Mouse (Mus musculus) midbrain, embryonic 12.5 days (tissue): ENCODE data around the gene Rnf31. TPM values are rescaled to one million over a fixed set of nuclear protein-coding genes. Genes with fewer than 3 reads are reported as not detected.
A peak's percentile ranks its signal among the peaks of the same experiment; 100 is the strongest.

ENCODE experiments used
- ATAC-seq: fragments of 200-750 bp; cut with Nextera tagmentation; 2 replicates; pipeline ENCODE4 v1.8.0; 2017; ENCODE audit warnings: low read depth, moderate TSS enrichment, moderate library complexity; ENCODE audit not compliant: low FRiP score
- H3K27ac ChIP-seq: fragments of 300-500 bp; sonication (generic); replicated peaks from 2 replicates; pipeline ENCODE4 v1.5.1; 2016; ENCODE audit warnings: mild to moderate bottlenecking
- H3K27me3 ChIP-seq: fragments of 300-500 bp; sonication (generic); 2 replicates; pipeline ENCODE4 v1.6.1; 2016; ENCODE audit warnings: mild to moderate bottlenecking
- H3K36me3 ChIP-seq: fragments of 300-500 bp; sonication (generic); 2 replicates; pipeline ENCODE4 v1.6.1; 2016
- H3K4me1 ChIP-seq: fragments of 300-500 bp; sonication (generic); 2 replicates; pipeline ENCODE4 v1.6.1; 2016
- H3K4me2 ChIP-seq: fragments of 300-500 bp; sonication (generic); replicated peaks from 2 replicates; pipeline ENCODE4 v1.6.1; 2016; ENCODE audit warnings: mild to moderate bottlenecking, moderate library complexity
- H3K4me3 ChIP-seq: fragments of 300-500 bp; sonication (generic); 2 replicates; pipeline ENCODE4 v1.5.1; 2016; ENCODE audit warnings: mild to moderate bottlenecking
- H3K9ac ChIP-seq: fragments of 300-500 bp; sonication (generic); replicated peaks from 2 replicates; pipeline ENCODE4 v1.6.1; 2016; ENCODE audit warnings: mild to moderate bottlenecking, moderate library complexity
- H3K9me3 ChIP-seq: fragments of 300-500 bp; sonication (generic); 2 replicates; pipeline ENCODE4 v1.6.1; 2016; ENCODE audit warnings: mild to moderate bottlenecking
- WGBS: fragments of 180-500 bp; shearing (Covaris S2); methylation state at CpG from one replicate; pipeline ENCODE4 v1.1.7; 2016; 5-methylcytosine and 5-hydroxymethylcytosine counted together
- polyA plus RNA-seq: library from polyadenylated mRNA; unstranded; fragments of >200 nt; fragmentation: Nextera tagmentation; extraction: Ambion mirVana; gene quantifications from 2 replicates; pipeline ENCODE4 v1.2.1, GENCODE M21; 2016

The Rnf31 gene
- polyA plus RNA-seq, 1 experiment from 2014 or later, result 20.0 TPM

- WGBS, result 87% methylated on average over 7 of the region's 7 CpGs
Observed at GRCm38 (mm10) chr14:55614565-55615178, 23.2 kb downstream of the Rnf31 start.

GRCm38 (mm10) chr14:55615876-55616275, 24.4 kb downstream of the Rnf31 start:
- Histone ChIP-seq H3K27me3 (peaks cover 9% of the 10 kb centered on the region), H3K4me2 (no peak overlapping the region), H3K4me1 (0 out of 2 replicates have a peak, but pooled peaks cover 9% of the 10 kb centered on the region), H3K27ac (no peak overlapping the region), H3K36me3 (no peaks in the 10 kb centered on the region), H3K9me3 (no peaks in the 10 kb centered on the region), H3K4me3 (no peak overlapping the region), H3K9ac (no peak overlapping the region)
- WGBS, result 52% methylated on average over 2 of the region's 2 CpGs
- no peak for ATAC-seq

More at GRCm38 (mm10) chr14:55614565-55615178, 23.2 kb downstream of the Rnf31 start:
- Histone ChIP-seq H3K9me3 (no peaks in the 10 kb centered on the region), H3K4me3 (no peak overlapping the region), H3K9ac (no peak overlapping the region), H3K27ac (no peak overlapping the region), H3K4me1 (0 out of 2 replicates have a peak, but pooled peaks cover 9% of the 10 kb centered on the region), H3K27me3 (peaks cover 9% of the 10 kb centered on the region), H3K4me2 (no peak overlapping the region), H3K36me3 (no peaks in the 10 kb centered on the region)
- ATAC-seq, result no peak

- Histone ChIP-seq H3K9me3 (no peaks in the 10 kb centered on the region), H3K4me1 (0 out of 2 replicates have a peak, but pooled peaks cover 9% of the 10 kb centered on the region), H3K9ac (no peak overlapping the region), H3K27ac (no peak overlapping the region), H3K27me3 (peaks cover 9% of the 10 kb centered on the region), H3K4me2 (no peak overlapping the region), H3K4me3 (no peak overlapping the region), H3K36me3 (no peaks in the 10 kb centered on the region)
- WGBS, result 63% methylated on average over 2 of the region's 2 CpGs
- ATAC-seq, result no peak
Observed at GRCm38 (mm10) chr14:55616844-55617243, 25.3 kb downstream of the Rnf31 start.

GRCm38 (mm10) chr14:55617822-55618221, 26.3 kb downstream of the Rnf31 start, which contains the start of gene Rec8:
Rec8 (plus strand) TSS chr14:55618037.
- H3K4me1 ChIP-seq, result 0 out of 2 replicates have a peak, but pooled peaks cover 9% of the 10 kb centered on the region
- peaks cover 9% of the 10 kb centered on the region for H3K27me3 ChIP-seq
- WGBS, result 25% methylated on average over 21 of the region's 21 CpGs
- ATAC-seq, result peak; percentile 54; the same call in 1 of the 2 replicates
- no peaks in the 10 kb centered on the region for H3K36me3 ChIP-seq
- peak within 1 kb of the TSS; percentile 30 for H3K4me2 ChIP-seq
- H3K9me3 ChIP-seq, result no peaks in the 10 kb centered on the region
- peak within 1 kb of the TSS; percentile 19 for H3K4me3 ChIP-seq
- H3K9ac ChIP-seq, result no peak within 1 kb of the TSS
- no peak within 1 kb of the TSS for H3K27ac ChIP-seq

GRCm38 (mm10) chr14:55618486-55619195, 27.1 kb downstream of the Rnf31 start:
- no peak for ATAC-seq
- 0 out of 2 replicates have a peak, but pooled peaks cover 9% of the 10 kb centered on the region for H3K4me1 ChIP-seq
- 53% methylated on average over 22 of the region's 22 CpGs for WGBS
- H3K9me3 ChIP-seq, result no peaks in the 10 kb centered on the region
- peak overlapping the region; percentile 30 for H3K4me2 ChIP-seq
- no peak overlapping the region for H3K9ac ChIP-seq
- H3K36me3 ChIP-seq, result 0 out of 2 replicates have a peak, but pooled peaks cover 1% of the 10 kb centered on the region
- H3K27ac ChIP-seq, result no peak overlapping the region
- peak overlapping the region; percentile 19 for H3K4me3 ChIP-seq
- H3K27me3 ChIP-seq, result peaks cover 9% of the 10 kb centered on the region

- Histone ChIP-seq H3K27me3 (no peaks in the 10 kb centered on the region), H3K9ac (no peak overlapping the region), H3K4me1 (no peaks in the 10 kb centered on the region), H3K4me2 (no peak overlapping the region), H3K9me3 (no peaks in the 10 kb centered on the region), H3K27ac (no peak overlapping the region), H3K36me3 (peaks cover 97% of the 10 kb centered on the region), H3K4me3 (no peak overlapping the region)
- 93% methylated on average over 27 of the region's 27 CpGs for WGBS
- ATAC-seq, result no peak
Observed at GRCm38 (mm10) chr14:55628077-55628827, 36.7 kb downstream of the Rnf31 start.

GRCm38 (mm10) chr14:55629312-55629711, 37.8 kb downstream of the Rnf31 start:
- Histone ChIP-seq H3K27ac (no peak overlapping the region), H3K9me3 (no peaks in the 10 kb centered on the region), H3K36me3 (peaks cover 99% of the 10 kb centered on the region), H3K27me3 (no peaks in the 10 kb centered on the region), H3K4me1 (peaks cover 3% of the 10 kb centered on the region; the same call in 1 of the 2 replicates), H3K4me3 (no peak overlapping the region), H3K4me2 (no peak overlapping the region), H3K9ac (no peak overlapping the region)
- 61% methylated on average over 5 of the region's 5 CpGs for whole genome bisulfite sequencing
- ATAC-seq, result no peak

- Histone ChIP-seq H3K27ac (peak overlapping the region; percentile 66), H3K4me1 (peaks cover 19% of the 10 kb centered on the region), H3K9ac (peak overlapping the region; percentile 75), H3K27me3 (no peaks in the 10 kb centered on the region), H3K4me3 (peak overlapping the region; percentile 64), H3K9me3 (no peaks in the 10 kb centered on the region), H3K36me3 (peaks cover 80% of the 10 kb centered on the region), H3K4me2 (peak overlapping the region; percentile 93)
- ATAC-seq, result peak; percentile 83
- WGBS, result 4% methylated on average over 23 of the region's 23 CpGs
Observed at GRCm38 (mm10) chr14:55634874-55635522, 43.5 kb downstream of the Rnf31 start.

GRCm38 (mm10) chr14:55635523-55636007, 44.1 kb downstream of the Rnf31 start, which contains the start of gene Ipo4:
Ipo4 (minus strand) TSS chr14:55635957.
- WGBS, result 3% methylated on average over 33 of the region's 33 CpGs
- H3K9ac ChIP-seq, result peak within 1 kb of the TSS; percentile 75
- peak; percentile 87 for ATAC-seq
- H3K9me3 ChIP-seq, result no peaks in the 10 kb centered on the region
- peaks cover 80% of the 10 kb centered on the region for H3K36me3 ChIP-seq
- H3K27ac ChIP-seq, result peak within 1 kb of the TSS; percentile 66
- H3K27me3 ChIP-seq, result no peaks in the 10 kb centered on the region
- peak within 1 kb of the TSS; percentile 93 for H3K4me2 ChIP-seq
- H3K4me1 ChIP-seq, result peaks cover 19% of the 10 kb centered on the region
- peak within 1 kb of the TSS; percentile 64 for H3K4me3 ChIP-seq

GRCm38 (mm10) chr14:55637795-55638194, 46.3 kb downstream of the Rnf31 start, which contains the start of gene Gm49378:
Gm49378 (minus strand) TSS chr14:55637895.
- peaks cover 68% of the 10 kb centered on the region for H3K36me3 ChIP-seq
- H3K27ac ChIP-seq, result no peak within 1 kb of the TSS
- 94% methylated on average over 9 of the region's 9 CpGs for WGBS
- H3K9ac ChIP-seq, result no peak within 1 kb of the TSS
- no peak within 1 kb of the TSS for H3K4me3 ChIP-seq
- no peaks in the 10 kb centered on the region for H3K9me3 ChIP-seq
- H3K4me2 ChIP-seq, result no peak within 1 kb of the TSS
- peaks cover 26% of the 10 kb centered on the region for H3K4me1 ChIP-seq
- H3K27me3 ChIP-seq, result no peaks in the 10 kb centered on the region
- no peak for ATAC-seq

GRCm38 (mm10) chr14:55640816-55641215, 49.3 kb downstream of the Rnf31 start:
- Histone ChIP-seq H3K4me1 (peaks cover 25% of the 10 kb centered on the region), H3K36me3 (peaks cover 53% of the 10 kb centered on the region), H3K4me2 (no peak overlapping the region), H3K4me3 (no peak overlapping the region), H3K27me3 (no peaks in the 10 kb centered on the region), H3K9ac (no peak overlapping the region), H3K27ac (no peak overlapping the region), H3K9me3 (no peaks in the 10 kb centered on the region)
- ATAC-seq, result no peak
- WGBS, result 96% methylated on average over 14 of the region's 14 CpGs
